Mouse (Mus musculus) kidney, adult 2 months (tissue): ENCODE data around the gene Lrmda.

Experiments
- CTCF ChIP-seq: fragments of 200-500 bp; conservative IDR thresholded peaks from 2 replicates; pipeline ENCODE4 v1.5.1; 2011; ENCODE audit warnings: low read depth, mild to moderate bottlenecking, control low read depth, low read length, moderate library complexity, mixed read lengths; ENCODE audit not compliant: insufficient read depth, insufficient read length
- POLR2A ChIP-seq: fragments of 200-500 bp; IDR thresholded peaks from one replicate; pipeline ENCODE4 v1.6.1; 2011; ENCODE audit warnings: low read depth, low read length, control low read depth

DNA sequence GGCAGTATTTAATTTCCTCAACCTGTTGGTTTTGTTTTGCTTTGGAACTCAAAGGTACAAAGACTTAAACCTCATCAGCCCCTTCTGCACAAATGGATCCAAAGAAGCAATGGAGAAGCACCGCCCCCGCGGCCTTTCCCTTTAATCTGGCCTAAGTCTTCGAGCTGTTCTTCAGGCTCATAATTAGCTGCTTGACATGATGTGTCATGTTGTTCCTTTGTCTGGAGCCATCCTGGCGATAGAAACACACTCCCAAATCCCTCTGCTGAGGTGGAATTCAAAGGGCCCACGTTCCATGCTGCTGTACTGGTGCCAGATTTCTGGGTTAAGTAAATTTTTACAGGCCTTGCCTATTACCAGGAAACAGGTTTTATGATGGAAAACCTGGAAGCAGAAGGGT is 263.3 kb downstream of the Lrmda start:
- TF ChIP-seq CTCF (no peak), POLR2A (no peak)
